Mouse (Mus musculus): ENCODE results near the gene Fam126a. TPM values are rescaled to one million over a fixed set of nuclear protein-coding genes. Genes with fewer than 3 reads are reported as not detected.

Gene Fam126a
- total RNA-seq, 2 experiments from 2014 or later, result 4.7 to 9.0 TPM

- no peak for TF ChIP-seq CTCF (IDR thresholded peaks at IDR 0.05)
- intact Hi-C loops (cut with DNase I), result loop anchor here (10.0 kb wide), 1 partner anchor 182 kb away; no protein-coding TSS in a partner anchor
- DNase-seq, result peak; percentile 23
- Histone ChIP-seq H3K4me3 (no peak overlapping the region), H3K27ac (no peak overlapping the region)
Measured at GRCm38 (mm10) chr5:24036731-24037130, 6.2 kb upstream of the Fam126a start.

- intact Hi-C loops (cut with DNase I), result loop anchor here (10.0 kb wide), 1 partner anchor 180 kb away; no protein-coding TSS in a partner anchor
- TF ChIP-seq CTCF (IDR thresholded peaks at IDR 0.05), result no peak
- no peak for DNase-seq
- Histone ChIP-seq H3K27ac (no peak overlapping the region; the same call in 1 of the 2 replicates), H3K4me3 (no peak overlapping the region)
Measured at GRCm38 (mm10) chr5:24034970-24035369, 4.5 kb upstream of the Fam126a start.

DNA sequence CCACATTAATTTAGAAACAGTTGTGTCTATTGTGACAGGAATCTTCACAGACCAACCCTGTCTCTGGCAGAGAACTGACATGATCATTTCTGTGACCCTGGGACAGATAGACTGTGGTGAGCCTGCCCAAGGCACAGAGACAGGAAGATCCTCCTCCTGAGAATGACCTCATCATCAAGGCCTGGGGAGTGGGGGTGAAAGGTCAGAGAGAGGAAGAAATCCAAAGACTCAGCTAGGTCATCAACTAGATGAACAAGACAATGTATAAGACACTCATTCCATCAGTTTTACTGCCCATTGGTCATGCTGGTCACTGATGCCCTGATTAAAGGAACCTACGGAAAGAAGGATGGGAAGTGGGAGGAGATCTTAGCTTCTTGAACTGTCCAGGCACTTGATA lies 3.6 kb upstream of the Fam126a start:
- 0 out of 2 replicates have a peak overlapping the region, but pooled peaks have one; percentile 12 for H3K27ac ChIP-seq
- no peak for TF ChIP-seq CTCF (IDR thresholded peaks at IDR 0.05)
- DNase-seq, result no peak
- no peak overlapping the region for H3K4me3 ChIP-seq
- intact Hi-C loops (cut with DNase I), result loop anchor here (10.0 kb wide), 1 partner anchor 179 kb away; no protein-coding TSS in a partner anchor

- intact Hi-C loops (cut with DNase I), result loop anchor here (10.0 kb wide), 1 partner anchor 175 kb away; no protein-coding TSS in a partner anchor
- peak overlapping the region; percentile 92 for H3K27ac ChIP-seq
- TF ChIP-seq CTCF (IDR thresholded peaks at IDR 0.05), result no peak
- no peak for DNase-seq
- peak overlapping the region; percentile 98 for H3K4me3 ChIP-seq
Measured at GRCm38 (mm10) chr5:24029946-24030578, 428 bp downstream of the Fam126a start.

- intact Hi-C loops (cut with DNase I), result no loop called here
- H3K4me3 ChIP-seq, result peak overlapping the region; percentile 98
- peak overlapping the region; percentile 92 for H3K27ac ChIP-seq
- TF ChIP-seq CTCF (IDR thresholded peaks at IDR 0.05), result peak; percentile 49
- peak; percentile 45 for DNase-seq
Measured at GRCm38 (mm10) chr5:24029331-24029771, 1.1 kb downstream of the Fam126a start.

DNA sequence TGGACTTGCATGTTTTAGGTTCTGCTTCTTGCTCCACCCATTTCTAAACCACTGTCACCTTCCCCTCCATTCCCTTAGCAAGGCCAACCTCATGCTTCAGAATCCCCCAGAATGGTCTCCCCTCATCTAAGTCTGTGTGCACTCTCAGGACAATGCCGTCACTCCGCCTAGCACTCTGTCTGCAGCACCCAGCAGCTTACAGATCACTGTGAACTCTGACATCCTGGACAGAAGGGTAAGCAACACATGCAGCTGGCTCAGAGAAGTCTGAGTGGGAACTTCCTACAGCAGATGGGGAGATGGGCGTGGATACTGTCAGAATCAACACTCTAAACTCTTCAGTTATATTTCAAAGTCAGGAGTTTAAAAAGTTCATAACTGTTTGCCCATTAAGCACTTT lies 5.5 kb downstream of the Fam126a start:
- Histone ChIP-seq H3K27ac (no peak overlapping the region), H3K4me3 (no peak overlapping the region)
- TF ChIP-seq CTCF (IDR thresholded peaks at IDR 0.05), result no peak
- DNase-seq, result no peak
- intact Hi-C loops (cut with DNase I), result no loop called here

- no peak for TF ChIP-seq CTCF (IDR thresholded peaks at IDR 0.05)
- H3K27ac ChIP-seq, result no peak overlapping the region
- no peak for DNase-seq
- intact Hi-C loops (cut with DNase I), result no loop called here
- H3K4me3 ChIP-seq, result no peak overlapping the region
Measured at GRCm38 (mm10) chr5:24023226-24023625, 7.3 kb downstream of the Fam126a start.

- no peak for TF ChIP-seq CTCF (IDR thresholded peaks at IDR 0.05)
- intact Hi-C loops (cut with DNase I), result no loop called here
- no peak for DNase-seq
- no peak overlapping the region for H3K27ac ChIP-seq
- H3K4me3 ChIP-seq, result no peak overlapping the region
Measured at GRCm38 (mm10) chr5:24021683-24022082, 8.8 kb downstream of the Fam126a start.

- DNase-seq, result no peak
Measured at GRCm38 (mm10) chr5:24020380-24020779, 10.1 kb downstream of the Fam126a start.

GRCm38 (mm10) chr5:24019341-24020185 lies 10.9 kb downstream of the Fam126a start:
- DNase-seq, result no peak
- Histone ChIP-seq H3K27ac (no peak overlapping the region), H3K4me3 (no peak overlapping the region)
- intact Hi-C loops (cut with DNase I), result no loop called here
- TF ChIP-seq CTCF (IDR thresholded peaks at IDR 0.05), result no peak

More at GRCm38 (mm10) chr5:24020380-24020779, 10.1 kb downstream of the Fam126a start:
- H3K4me3 ChIP-seq, result no peak overlapping the region
- H3K27ac ChIP-seq, result no peak overlapping the region
- no peak for TF ChIP-seq CTCF (IDR thresholded peaks at IDR 0.05)
- intact Hi-C loops (cut with DNase I), result no loop called here

DNA sequence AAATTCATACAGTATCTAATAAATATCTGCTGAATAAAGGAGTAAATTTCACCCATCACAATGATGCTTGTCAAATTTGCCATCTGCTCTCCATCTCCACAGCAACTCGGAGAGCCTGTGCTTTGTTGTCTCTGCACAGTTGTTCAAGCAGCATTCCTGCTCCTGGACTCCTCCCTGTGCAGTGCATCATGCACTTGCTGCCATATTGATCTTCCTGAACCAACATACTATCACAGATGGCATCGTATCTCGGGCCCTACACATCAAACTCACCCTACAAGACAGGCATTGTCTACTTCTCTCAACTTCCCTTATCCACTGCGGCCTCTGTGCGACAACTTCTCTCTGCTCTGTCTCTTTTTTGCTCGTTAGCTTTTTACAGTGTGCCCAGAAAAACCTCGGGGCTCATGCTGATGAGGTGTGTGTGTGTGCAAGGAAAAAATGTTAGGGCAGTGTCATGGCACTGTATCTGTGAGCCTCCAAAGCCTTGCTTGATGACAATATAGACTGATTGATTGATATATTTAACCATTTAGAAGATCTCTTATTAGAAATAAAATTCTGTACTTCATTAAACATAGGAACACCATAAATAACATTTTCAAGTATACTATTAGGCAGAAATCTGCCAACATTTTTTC lies 11.7 kb downstream of the Fam126a start:
- Histone ChIP-seq H3K27ac (no peak overlapping the region), H3K4me3 (no peak overlapping the region)
- no peak for TF ChIP-seq CTCF (IDR thresholded peaks at IDR 0.05)
- intact Hi-C loops (cut with DNase I), result no loop called here
- DNase-seq, result no peak

GRCm38 (mm10) chr5:24016912-24017311 lies 13.6 kb downstream of the Fam126a start:
- no peak overlapping the region for H3K4me3 ChIP-seq
- intact Hi-C loops (cut with DNase I), result no loop called here
- TF ChIP-seq CTCF (IDR thresholded peaks at IDR 0.05), result no peak
- no peak overlapping the region for H3K27ac ChIP-seq
- no peak for DNase-seq
